Mouse (Mus musculus): Measurements from ENCODE around the gene Vamp2. TPM values are rescaled to one million over a fixed set of nuclear protein-coding genes. Genes with fewer than 3 reads are reported as not detected.

The Vamp2 gene
- total RNA-seq, 1 experiment = 7.1 TPM

DNA sequence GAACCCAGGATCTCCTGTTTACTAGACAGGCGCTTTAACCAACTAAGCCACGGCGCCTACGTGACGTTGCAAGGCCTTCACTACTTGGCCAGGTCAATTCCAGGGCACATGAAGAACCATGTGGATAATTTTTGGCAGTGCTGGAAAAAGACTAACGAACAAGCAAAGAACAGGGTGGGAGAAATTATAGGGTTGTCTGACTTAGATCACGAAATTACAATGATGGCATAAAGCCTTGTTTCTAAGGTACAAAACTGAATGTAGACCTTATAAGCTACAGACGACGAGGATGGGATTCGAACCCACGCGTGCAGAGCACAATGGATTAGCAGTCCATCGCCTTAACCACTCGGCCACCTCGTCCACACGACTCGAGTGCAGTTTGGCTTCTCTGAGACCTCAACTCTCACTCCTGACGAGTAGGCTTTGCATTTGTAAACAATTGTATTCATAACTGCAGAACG, 25.5 kb upstream of the Vamp2 start:
- no peak overlapping the region for H3K27ac ChIP-seq (ENCODE audit: insufficient read depth, low read depth, low read length, poor library complexity, severe bottlenecking)
- in situ Hi-C loops (cut with MboI; ENCODE audit: low sequenced_read_pairs in 2 of 2, unreplicated experiment in 2 of 2) = loop anchor here in 1 of 2 experiments (5.0 kb wide), 1 partner anchor 65 kb away; the partner anchor contains the start of gene Aloxe3
- peaks cover 3 to 5% of the 10 kb centered on the region in 2 experiments; a peak in 2 of 4 replicates for H3K4me1 ChIP-seq (ENCODE audit: control insufficient read depth in 2 of 2, insufficient read depth in 2 of 2, low read length in 2 of 2, poor library complexity in 1 of 2)
- H3K9me3 ChIP-seq (ENCODE audit: control insufficient read depth, insufficient read depth, low read depth, low read length) = no peaks in the 10 kb centered on the region
- DNase-seq (ENCODE audit: low read depth, low spot score) = peak; percentile 88
- no peaks in the 10 kb centered on the region for H3K36me3 ChIP-seq (ENCODE audit: control insufficient read depth, insufficient read depth, low read length, poor library complexity, severe bottlenecking)
- TF ChIP-seq MAFK (IDR thresholded peaks at IDR 0.05; ENCODE audit: insufficient read depth, low read depth, low read length) = peak; percentile 89
- TF ChIP-seq ZC3H11A (IDR thresholded peaks at IDR 0.05; ENCODE audit: borderline replicate concordance, low read depth, low read length) = no peak
- peak; percentile 6; the same call in 1 of the 2 replicates for TF ChIP-seq HCFC1 (IDR thresholded peaks at IDR 0.05; ENCODE audit: borderline replicate concordance, insufficient read depth, low read length)
- TF ChIP-seq ZNF384 (IDR thresholded peaks at IDR 0.05; ENCODE audit: low read depth, low read length) = no peak
- TF ChIP-seq CHD2 (IDR thresholded peaks at IDR 0.05; ENCODE audit: low read depth, low read length) = no peak
- peak overlapping the region; percentile 68 to 88 for H3K4me3 ChIP-seq (ENCODE audit: insufficient read depth in 1 of 2, low read depth in 1 of 2, low read length in 2 of 2, poor library complexity in 1 of 2, severe bottlenecking in 1 of 2)
- peak overlapping the region; percentile 58 for H3K9ac ChIP-seq (ENCODE audit: insufficient read depth, low read depth, low read length, poor library complexity, severe bottlenecking)

DNA sequence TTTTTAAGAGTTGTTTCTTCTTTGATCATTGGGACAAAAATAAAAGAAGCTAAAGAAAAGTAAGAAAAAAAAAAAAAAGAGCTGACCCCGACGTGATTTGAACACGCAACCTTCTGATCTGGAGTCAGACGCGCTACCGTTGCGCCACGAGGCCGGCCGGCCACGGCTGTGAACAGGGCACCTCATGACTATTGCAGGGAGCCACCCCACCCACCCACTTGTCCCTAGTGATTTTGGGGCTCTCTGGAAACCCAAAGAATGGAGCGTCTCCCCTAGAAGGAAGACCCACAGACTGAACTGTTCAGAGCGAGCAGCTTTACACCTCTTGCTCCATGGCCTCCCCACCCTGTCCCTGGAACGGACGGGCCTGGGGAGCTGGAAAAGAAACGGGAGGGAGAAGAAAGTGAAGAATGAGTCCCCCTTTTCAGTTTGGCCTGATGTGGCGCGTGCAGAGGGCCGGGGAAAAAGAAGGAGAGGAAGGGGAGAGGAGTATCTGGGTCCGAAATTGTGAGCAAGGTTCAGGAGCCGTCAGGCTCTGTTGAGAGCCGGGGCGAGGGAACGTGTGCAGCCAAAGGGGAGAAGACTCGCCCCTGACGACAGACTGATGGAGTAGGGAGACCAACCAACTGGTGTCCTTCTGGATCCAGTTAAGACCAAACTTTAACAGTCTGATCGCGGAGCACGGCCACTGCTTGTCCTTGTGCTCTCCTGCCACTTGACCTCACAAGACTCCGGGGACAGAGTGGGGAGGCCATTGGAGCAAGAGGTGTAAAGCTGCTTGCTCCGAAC, 24.7 kb upstream of the Vamp2 start:
- Histone ChIP-seq H3K9me3 (ENCODE audit: control insufficient read depth, insufficient read depth, low read depth, low read length) (no peaks in the 10 kb centered on the region), H3K36me3 (ENCODE audit: control insufficient read depth, insufficient read depth, low read length, poor library complexity, severe bottlenecking) (no peaks in the 10 kb centered on the region), H3K27ac (ENCODE audit: insufficient read depth, low read depth, low read length, poor library complexity, severe bottlenecking) (no peak overlapping the region), H3K4me1 (ENCODE audit: control insufficient read depth in 2 of 2, insufficient read depth in 2 of 2, low read length in 2 of 2, poor library complexity in 1 of 2) (peaks cover 3 to 5% of the 10 kb centered on the region in 2 experiments; a peak in 2 of 4 replicates), H3K4me3 (ENCODE audit: insufficient read depth in 1 of 2, low read depth in 1 of 2, low read length in 2 of 2, poor library complexity in 1 of 2, severe bottlenecking in 1 of 2) (peak overlapping the region; percentile 68 to 95), H3K9ac (ENCODE audit: insufficient read depth, low read depth, low read length, poor library complexity, severe bottlenecking) (peak overlapping the region; percentile 82)
- TF ChIP-seq ZNF384 (IDR thresholded peaks at IDR 0.05; ENCODE audit: low read depth, low read length) = peak; percentile 98
- 0 out of 2 replicates have a peak, but pooled peaks have one; percentile 26 for TF ChIP-seq MAFK (IDR thresholded peaks at IDR 0.05; ENCODE audit: insufficient read depth, low read depth, low read length)
- TF ChIP-seq ZC3H11A (IDR thresholded peaks at IDR 0.05; ENCODE audit: borderline replicate concordance, low read depth, low read length) = no peak
- no peak for DNase-seq (ENCODE audit: low read depth, low spot score)
- in situ Hi-C loops (cut with MboI; ENCODE audit: low sequenced_read_pairs in 2 of 2, unreplicated experiment in 2 of 2) = loop anchor here in 1 of 2 experiments (5.0 kb wide), 1 partner anchor 64 kb away; the partner anchor contains the start of gene Aloxe3

DNA sequence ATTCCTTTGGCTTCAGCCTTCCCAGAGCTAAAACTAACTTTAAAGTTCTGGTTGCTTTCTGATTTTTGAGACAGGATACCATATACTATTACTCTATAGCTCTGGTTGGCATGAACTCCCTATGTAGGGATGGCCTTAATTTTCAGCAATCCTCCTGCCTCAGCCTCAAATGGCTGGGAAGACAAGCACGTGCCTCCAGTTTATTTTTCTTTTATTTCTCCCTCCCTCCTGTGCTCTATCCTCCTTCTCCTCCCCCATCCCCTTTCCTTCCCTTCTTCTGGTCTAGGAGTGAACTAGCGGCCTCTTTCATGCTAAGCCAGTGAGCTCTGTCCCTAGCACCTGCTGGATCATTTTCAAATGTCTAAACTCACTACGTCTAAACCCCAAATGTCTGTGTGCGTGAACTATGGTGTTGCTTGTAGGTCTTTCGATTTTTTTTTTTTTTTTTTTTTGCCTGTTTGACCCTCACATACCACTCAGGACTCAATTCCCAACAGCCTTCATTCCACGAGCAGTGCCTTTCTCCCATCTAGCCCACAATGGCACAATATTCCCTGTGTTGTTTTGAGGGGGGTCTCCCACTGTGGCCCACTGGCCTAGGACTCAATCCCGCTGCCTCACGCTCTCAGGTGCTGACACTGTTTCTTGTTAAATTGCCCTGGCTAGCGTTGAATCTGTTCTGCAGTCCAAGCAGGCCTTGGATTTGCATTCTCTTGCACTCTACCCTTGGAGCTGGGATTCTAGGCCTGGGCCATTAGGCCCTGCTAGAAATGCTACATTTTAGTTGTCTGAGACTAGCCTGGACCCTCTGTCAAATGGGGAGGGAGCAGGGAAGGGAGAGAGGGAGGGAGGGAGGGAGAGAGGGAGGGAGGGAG, 23.8 kb upstream of the Vamp2 start:
- in situ Hi-C loops (cut with MboI; ENCODE audit: low sequenced_read_pairs in 2 of 2, unreplicated experiment in 2 of 2) = loop anchor here in 1 of 2 experiments (5.0 kb wide), 1 partner anchor 63 kb away; the partner anchor contains the start of gene Aloxe3

DNA sequence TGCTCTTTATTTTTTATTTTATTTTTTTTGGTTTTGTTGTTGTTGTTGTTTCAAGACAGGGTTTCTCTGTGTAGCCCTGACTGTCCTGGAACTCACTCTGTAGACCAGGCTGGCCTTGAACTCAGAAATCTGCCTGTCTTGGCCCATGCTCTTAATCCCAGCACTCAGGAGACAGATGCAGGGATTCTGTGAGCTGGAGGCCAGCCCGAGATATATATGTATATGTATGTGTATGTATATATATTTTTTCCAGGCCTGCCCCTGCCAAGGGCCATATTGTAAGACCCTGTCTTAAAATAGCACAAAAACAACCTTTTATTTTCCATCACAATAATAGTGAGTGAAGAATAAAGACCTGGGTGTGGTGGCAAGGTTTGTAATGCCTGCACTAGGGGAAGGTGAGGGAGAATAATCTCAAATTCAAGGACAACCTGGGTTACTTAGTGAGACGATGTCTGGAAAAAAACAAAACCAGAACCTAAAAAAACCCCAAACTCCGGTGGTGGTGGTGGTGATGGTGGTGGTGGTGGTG, 22.8 kb upstream of the Vamp2 start:
- in situ Hi-C loops (cut with MboI; ENCODE audit: low sequenced_read_pairs in 2 of 2, unreplicated experiment in 2 of 2) = no loop called here
- TF ChIP-seq ZNF384 (IDR thresholded peaks at IDR 0.05; ENCODE audit: low read depth, low read length) (no peak), HCFC1 (IDR thresholded peaks at IDR 0.05; ENCODE audit: borderline replicate concordance, insufficient read depth, low read length) (no peak), MAFK (IDR thresholded peaks at IDR 0.05; ENCODE audit: insufficient read depth, low read depth, low read length) (no peak), ZC3H11A (IDR thresholded peaks at IDR 0.05; ENCODE audit: borderline replicate concordance, low read depth, low read length) (no peak), CHD2 (IDR thresholded peaks at IDR 0.05; ENCODE audit: low read depth, low read length) (no peak)
- no peaks in the 10 kb centered on the region for H3K9me3 ChIP-seq (ENCODE audit: control insufficient read depth, insufficient read depth, low read depth, low read length)
- no peak overlapping the region for H3K9ac ChIP-seq (ENCODE audit: insufficient read depth, low read depth, low read length, poor library complexity, severe bottlenecking)
- H3K27ac ChIP-seq (ENCODE audit: insufficient read depth, low read depth, low read length, poor library complexity, severe bottlenecking) = no peak overlapping the region
- H3K4me3 ChIP-seq (ENCODE audit: insufficient read depth in 1 of 2, low read depth in 1 of 2, low read length in 2 of 2, poor library complexity in 1 of 2, severe bottlenecking in 1 of 2) = no peak overlapping the region
- DNase-seq (ENCODE audit: low read depth, low spot score) = no peak
- peaks cover 3 to 5% of the 10 kb centered on the region in 2 experiments; a peak in 2 of 4 replicates for H3K4me1 ChIP-seq (ENCODE audit: control insufficient read depth in 2 of 2, insufficient read depth in 2 of 2, low read length in 2 of 2, poor library complexity in 1 of 2)
- H3K36me3 ChIP-seq (ENCODE audit: control insufficient read depth, insufficient read depth, low read length, poor library complexity, severe bottlenecking) = no peaks in the 10 kb centered on the region

More for the DNA sequence above, 23.8 kb upstream of the Vamp2 start:
- Histone ChIP-seq H3K9ac (ENCODE audit: insufficient read depth, low read depth, low read length, poor library complexity, severe bottlenecking) (peak overlapping the region; percentile 82; the same call in 1 of the 2 replicates), H3K4me1 (ENCODE audit: control insufficient read depth in 2 of 2, insufficient read depth in 2 of 2, low read length in 2 of 2, poor library complexity in 1 of 2) (peaks cover 3 to 5% of the 10 kb centered on the region in 2 experiments; a peak in 2 of 4 replicates), H3K27ac (ENCODE audit: insufficient read depth, low read depth, low read length, poor library complexity, severe bottlenecking) (no peak overlapping the region), H3K9me3 (ENCODE audit: control insufficient read depth, insufficient read depth, low read depth, low read length) (no peaks in the 10 kb centered on the region), H3K4me3 (ENCODE audit: insufficient read depth in 1 of 2, low read depth in 1 of 2, low read length in 2 of 2, poor library complexity in 1 of 2, severe bottlenecking in 1 of 2) (peak overlapping the region; percentile 68 to 95), H3K36me3 (ENCODE audit: control insufficient read depth, insufficient read depth, low read length, poor library complexity, severe bottlenecking) (no peaks in the 10 kb centered on the region)
- no peak for TF ChIP-seq CHD2 (IDR thresholded peaks at IDR 0.05; ENCODE audit: low read depth, low read length)
- no peak for TF ChIP-seq HCFC1 (IDR thresholded peaks at IDR 0.05; ENCODE audit: borderline replicate concordance, insufficient read depth, low read length)
- DNase-seq (ENCODE audit: low read depth, low spot score) = no peak
